Mouse (Mus musculus): ENCODE measurements around the gene Fam24a. TPM values are rescaled to one million over a fixed set of nuclear protein-coding genes. Genes with fewer than 3 reads are reported as not detected.
A peak's percentile ranks its signal among the peaks of the same experiment; 100 is the strongest.

Gene Fam24a
- not detected in 2 replicates for polyA plus RNA-seq (2014; fragmentation: Nextera tagmentation; extraction: Ambion mirVana)

- no peak for ATAC-seq (ENCODE audit: insufficient read depth)
- Histone ChIP-seq H3K27me3 (ENCODE audit: insufficient read depth, low read length) (no peaks in the 10 kb centered on the region), H3K9me3 (ENCODE audit: low read depth, low read length) (no peaks in the 10 kb centered on the region), H3K4me2 (no peak within 1 kb of the TSS), H3K27ac (ENCODE audit: low read depth) (no peak within 1 kb of the TSS), H3K4me3 (ENCODE audit: low read depth, low read length) (no peak within 1 kb of the TSS), H3K4me1 (ENCODE audit: insufficient read depth) (no peaks in the 10 kb centered on the region), H3K9ac (no peak within 1 kb of the TSS), H3K36me3 (ENCODE audit: insufficient read depth) (no peaks in the 10 kb centered on the region)
- 31% methylated on average over 1 of the region's 1 CpGs for WGBS
- no peak for DNase-seq
- TF ChIP-seq CTCF (IDR thresholded peaks at IDR 0.05; ENCODE audit: low read depth) = no peak
Measured at GRCm38 (mm10) chr7:131333564-131333963, at the start of gene Fam24a. Gene Fam24a (plus strand): TSS chr7:131333864.

GRCm38 (mm10) chr7:131297151-131297550 is 36.5 kb upstream of the Fam24a start:
- WGBS = 65% methylated on average over 8 of the region's 8 CpGs
- Histone ChIP-seq H3K4me3 (ENCODE audit: low read depth, low read length) (no peak overlapping the region), H3K36me3 (ENCODE audit: insufficient read depth) (no peaks in the 10 kb centered on the region), H3K27ac (ENCODE audit: low read depth) (no peak overlapping the region), H3K9ac (no peak overlapping the region), H3K27me3 (ENCODE audit: insufficient read depth, low read length) (no peaks in the 10 kb centered on the region), H3K9me3 (ENCODE audit: low read depth, low read length) (no peaks in the 10 kb centered on the region), H3K4me2 (no peak overlapping the region), H3K4me1 (ENCODE audit: insufficient read depth) (no peaks in the 10 kb centered on the region)
- no peak for ATAC-seq (ENCODE audit: insufficient read depth)
- TF ChIP-seq CTCF (IDR thresholded peaks at IDR 0.05; ENCODE audit: low read depth) = peak; percentile 27; the same call in 1 of the 2 replicates
- DNase-seq = peak; percentile 38

- Histone ChIP-seq H3K4me1 (ENCODE audit: insufficient read depth) (no peaks in the 10 kb centered on the region), H3K27me3 (ENCODE audit: insufficient read depth, low read length) (no peaks in the 10 kb centered on the region), H3K27ac (ENCODE audit: low read depth) (no peak overlapping the region), H3K9me3 (ENCODE audit: low read depth, low read length) (no peaks in the 10 kb centered on the region), H3K4me3 (ENCODE audit: low read depth, low read length) (no peak overlapping the region), H3K9ac (no peak overlapping the region), H3K4me2 (no peak overlapping the region), H3K36me3 (ENCODE audit: insufficient read depth) (no peaks in the 10 kb centered on the region)
- no peak for ATAC-seq (ENCODE audit: insufficient read depth)
- no peak for TF ChIP-seq CTCF (IDR thresholded peaks at IDR 0.05; ENCODE audit: low read depth)
- DNase-seq = peak; percentile 1
- 59% methylated on average over 8 of the region's 8 CpGs for WGBS
Measured at GRCm38 (mm10) chr7:131303340-131303739, 30.3 kb upstream of the Fam24a start.

- no peak for ATAC-seq (ENCODE audit: insufficient read depth)
- no peak for DNase-seq
- WGBS = 64% methylated on average over 5 of the region's 5 CpGs
Measured at GRCm38 (mm10) chr7:131306733-131307132, 26.9 kb upstream of the Fam24a start.

GRCm38 (mm10) chr7:131314493-131314892 is 19.2 kb upstream of the Fam24a start:
- TF ChIP-seq CTCF (IDR thresholded peaks at IDR 0.05; ENCODE audit: low read depth) = no peak
- DNase-seq = no peak
- Histone ChIP-seq H3K27ac (ENCODE audit: low read depth) (no peak overlapping the region), H3K4me3 (ENCODE audit: low read depth, low read length) (no peak overlapping the region), H3K36me3 (ENCODE audit: insufficient read depth) (no peaks in the 10 kb centered on the region), H3K4me2 (no peak overlapping the region), H3K9me3 (ENCODE audit: low read depth, low read length) (no peaks in the 10 kb centered on the region), H3K4me1 (ENCODE audit: insufficient read depth) (no peaks in the 10 kb centered on the region), H3K27me3 (ENCODE audit: insufficient read depth, low read length) (no peaks in the 10 kb centered on the region), H3K9ac (no peak overlapping the region)
- no peak for ATAC-seq (ENCODE audit: insufficient read depth)
- WGBS = 75% methylated on average over 7 of the region's 7 CpGs

More at GRCm38 (mm10) chr7:131306733-131307132, 26.9 kb upstream of the Fam24a start:
- no peak overlapping the region for H3K4me3 ChIP-seq (ENCODE audit: low read depth, low read length)
- no peak overlapping the region for H3K27ac ChIP-seq (ENCODE audit: low read depth)
- TF ChIP-seq CTCF (IDR thresholded peaks at IDR 0.05; ENCODE audit: low read depth) = no peak
- no peak overlapping the region for H3K4me2 ChIP-seq
- H3K36me3 ChIP-seq (ENCODE audit: insufficient read depth) = no peaks in the 10 kb centered on the region
- H3K9ac ChIP-seq = no peak overlapping the region
- H3K27me3 ChIP-seq (ENCODE audit: insufficient read depth, low read length) = no peaks in the 10 kb centered on the region
- no peaks in the 10 kb centered on the region for H3K4me1 ChIP-seq (ENCODE audit: insufficient read depth)
- no peaks in the 10 kb centered on the region for H3K9me3 ChIP-seq (ENCODE audit: low read depth, low read length)

GRCm38 (mm10) chr7:131317587-131317986 is 16.1 kb upstream of the Fam24a start:
- Histone ChIP-seq H3K9me3 (ENCODE audit: low read depth, low read length) (no peaks in the 10 kb centered on the region), H3K4me2 (no peak overlapping the region), H3K27ac (ENCODE audit: low read depth) (no peak overlapping the region), H3K36me3 (ENCODE audit: insufficient read depth) (no peaks in the 10 kb centered on the region), H3K9ac (no peak overlapping the region), H3K27me3 (ENCODE audit: insufficient read depth, low read length) (no peaks in the 10 kb centered on the region), H3K4me1 (ENCODE audit: insufficient read depth) (no peaks in the 10 kb centered on the region), H3K4me3 (ENCODE audit: low read depth, low read length) (no peak overlapping the region)
- WGBS = 52% methylated on average over 12 of the region's 12 CpGs
- ATAC-seq (ENCODE audit: insufficient read depth) (no peak), DNase-seq (no peak)
- no peak for TF ChIP-seq CTCF (IDR thresholded peaks at IDR 0.05; ENCODE audit: low read depth)

- TF ChIP-seq CTCF (IDR thresholded peaks at IDR 0.05; ENCODE audit: low read depth) = no peak
- H3K4me1 ChIP-seq (ENCODE audit: insufficient read depth) = no peaks in the 10 kb centered on the region
- H3K4me2 ChIP-seq = no peak overlapping the region
- DNase-seq (no peak), ATAC-seq (ENCODE audit: insufficient read depth) (no peak)
- no peak overlapping the region for H3K27ac ChIP-seq (ENCODE audit: low read depth)
- no peak overlapping the region for H3K9ac ChIP-seq
- no peak overlapping the region for H3K4me3 ChIP-seq (ENCODE audit: low read depth, low read length)
- no peaks in the 10 kb centered on the region for H3K36me3 ChIP-seq (ENCODE audit: insufficient read depth)
- H3K27me3 ChIP-seq (ENCODE audit: insufficient read depth, low read length) = no peaks in the 10 kb centered on the region
- WGBS = 57% methylated on average over 6 of the region's 7 CpGs
- no peaks in the 10 kb centered on the region for H3K9me3 ChIP-seq (ENCODE audit: low read depth, low read length)
Measured at GRCm38 (mm10) chr7:131318340-131318739, 15.3 kb upstream of the Fam24a start.

GRCm38 (mm10) chr7:131322192-131322591 is 11.5 kb upstream of the Fam24a start, which contains the start of gene Cuzd1:
Gene Cuzd1 (minus strand): TSS chr7:131322292.
- no peak within 1 kb of the TSS for H3K4me2 ChIP-seq
- ATAC-seq (ENCODE audit: insufficient read depth) (no peak), DNase-seq (no peak)
- H3K27ac ChIP-seq (ENCODE audit: low read depth) = no peak within 1 kb of the TSS
- no peak for TF ChIP-seq CTCF (IDR thresholded peaks at IDR 0.05; ENCODE audit: low read depth)
- H3K36me3 ChIP-seq (ENCODE audit: insufficient read depth) = no peaks in the 10 kb centered on the region
- H3K9me3 ChIP-seq (ENCODE audit: low read depth, low read length) = no peaks in the 10 kb centered on the region
- H3K4me1 ChIP-seq (ENCODE audit: insufficient read depth) = no peaks in the 10 kb centered on the region
- 82% methylated on average over 2 of the region's 2 CpGs for WGBS
- H3K9ac ChIP-seq = no peak within 1 kb of the TSS
- no peaks in the 10 kb centered on the region for H3K27me3 ChIP-seq (ENCODE audit: insufficient read depth, low read length)
- no peak within 1 kb of the TSS for H3K4me3 ChIP-seq (ENCODE audit: low read depth, low read length)

All from lung, embryonic 14.5 days (tissue).